Mouse (Mus musculus): ENCODE data around the gene Gm973.

DNA sequence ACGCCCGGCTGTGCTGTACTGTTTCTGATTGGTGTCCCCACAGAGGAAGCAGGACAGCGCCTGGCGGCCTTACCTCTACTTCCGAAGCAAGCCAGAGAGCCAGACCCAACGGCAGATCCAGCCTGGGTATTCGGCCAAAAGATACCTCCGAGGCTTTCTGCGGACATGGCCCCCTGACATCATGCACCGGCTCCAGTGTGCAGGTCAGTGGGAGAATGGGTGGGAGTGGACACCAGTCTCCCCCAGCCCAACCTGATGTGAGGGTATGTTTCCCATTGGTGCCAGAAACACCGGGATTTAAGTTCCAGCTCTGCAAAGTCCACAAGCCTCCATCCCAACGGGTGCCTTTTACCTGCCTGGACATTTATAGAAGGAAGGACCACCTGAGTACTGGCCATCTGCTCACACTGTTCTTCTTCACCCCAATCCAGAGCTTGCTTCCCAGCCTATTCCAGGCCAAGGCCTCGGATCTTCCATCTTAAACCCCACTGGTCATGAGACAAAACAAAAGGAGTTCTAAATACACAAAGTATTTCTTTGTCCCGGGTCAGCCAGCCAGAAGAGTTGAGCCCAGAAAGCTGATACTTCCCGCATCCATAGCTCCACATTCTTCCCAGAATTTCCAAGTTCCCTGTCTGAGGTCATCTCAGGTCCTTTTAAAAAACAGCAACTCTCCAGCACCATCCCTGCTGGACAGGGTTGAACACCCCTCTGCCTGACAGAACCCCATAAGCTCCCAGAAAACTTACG is 25.4 kb downstream of the Gm973 start:
- TF ChIP-seq POLR2A (IDR thresholded peaks at IDR 0.05; ENCODE audit: low read depth, low read length): no peak
- no peak for TF ChIP-seq POLR2AphosphoS2 (IDR thresholded peaks at IDR 0.05; ENCODE audit: low read depth, low read length)
- TF ChIP-seq MAX (IDR thresholded peaks at IDR 0.05; ENCODE audit: low read length): no peak
- TF ChIP-seq CTCF (conservative IDR thresholded peaks at IDR 0.05 in 1 of 2, IDR thresholded peaks at IDR 0.05 in 1 of 2; ENCODE audit: low read depth in 2 of 2, low read length in 2 of 2): no peak
- TF ChIP-seq ZNF384 (IDR thresholded peaks at IDR 0.05; ENCODE audit: low read depth, low read length): no peak
- TF ChIP-seq NRF1 (IDR thresholded peaks at IDR 0.05; ENCODE audit: low read depth, low read length): no peak

Data from CH12.LX (cell line).